Comparison of ENCODE assay signal across 20 mouse cellular contexts in genomic region chr17:26078851-26079250, GRCm38 (mm10). TPM values are rescaled to one million over a fixed set of nuclear protein-coding genes. Genes with fewer than 3 reads are reported as not detected.
DNase-seq lines count a peak whose midpoint lies in the region; ATAC-seq and TF ChIP-seq lines count a peak whose summit lies in the region.
"Had no signal": no experiment of that assay in that cellular context is flagged by ENCODE, and none has a peak within 500 bp of the region (broad histone marks: within the 10 kb centered on the region; RNA-seq: fewer than 3 reads in every experiment).

No protein-coding gene starts in this region.

- no peak for TF ChIP-seq POLR2A in olfactory bulb, adult 2 months (IDR thresholded peaks at IDR 0.05; ENCODE audit: insufficient read depth, low read depth, low read length)

- no peak overlapping the region for H3K9ac ChIP-seq in midbrain, postnatal 0 days (replicated peaks; ENCODE audit: low read length, poor library complexity, severe bottlenecking)
- no peak overlapping the region for H3K9ac ChIP-seq in midbrain, embryonic 15.5 days
- H3K9ac ChIP-seq: embryonic facial prominence, embryonic 12.5 days; heart, embryonic 13.5 days; hindbrain, embryonic 15.5 days had no signal

- 66% methylated on average over 2 of the region's 2 CpGs for WGBS in midbrain, postnatal 0 days
- WGBS in midbrain, embryonic 15.5 days = 74% methylated on average over 2 of the region's 2 CpGs
- 41% methylated on average over 2 of the region's 2 CpGs for WGBS in olfactory bulb, adult 2 months

- H3K4me1 ChIP-seq in midbrain, postnatal 0 days (ENCODE audit: insufficient read depth, low read length) = no peaks in the 10 kb centered on the region
- no peaks in the 10 kb centered on the region for H3K4me1 ChIP-seq in midbrain, embryonic 15.5 days
- H3K4me1 ChIP-seq in olfactory bulb, adult 2 months (ENCODE audit: control insufficient read depth, insufficient read depth, low read length) = peaks cover 29% of the 10 kb centered on the region
- H3K4me1 ChIP-seq: embryonic facial prominence, embryonic 12.5 days; heart, embryonic 13.5 days had no signal

- TF ChIP-seq CTCF in layer of hippocampus, adult 2 months (conservative IDR thresholded peaks at IDR 0.05) = peak; percentile 32
- peak; percentile 27 for TF ChIP-seq CTCF in midbrain, postnatal 0 days (IDR thresholded peaks at IDR 0.05)
- TF ChIP-seq CTCF in olfactory bulb, adult 2 months (IDR thresholded peaks at IDR 0.05; ENCODE audit: insufficient read depth, low read depth, low read length) = no peak

- DNase-seq in frontal cortex, adult 2 months (ENCODE audit: extremely low spot score in 1 of 2, low spot score in 1 of 2) = no peak
- DNase-seq in layer of hippocampus, adult 2 months (ENCODE audit: low spot score in 2 of 2) = peak in 1 of 2 experiments; percentile 48
- no peak for DNase-seq in layer of hippocampus, postnatal 14 days (ENCODE audit: low spot score in 2 of 2)
- DNase-seq in midbrain, postnatal 0 days (ENCODE audit: low spot score) = peak; percentile 67
- no peak for DNase-seq in thymus, postnatal 0 days (ENCODE audit: low spot score)
- DNase-seq: adrenal gland, adult 2 months; adrenal gland, postnatal 25 days; cerebellum, adult 11 months; cerebellum, adult 9-10 months; cerebellum, postnatal 25 days; gastrocnemius, postnatal 36 days; heart, adult 11 months; heart, postnatal 36 days had no signal

- H3K36me3 ChIP-seq in midbrain, postnatal 0 days (ENCODE audit: insufficient read depth, low read length) = peaks cover 5% of the 10 kb centered on the region; the same call in 1 of the 2 replicates
- H3K36me3 ChIP-seq in midbrain, embryonic 15.5 days (replicated peaks) = no peaks in the 10 kb centered on the region; the same call in 1 of the 2 replicates

- H3K27me3 ChIP-seq in midbrain, postnatal 0 days (ENCODE audit: insufficient read depth, low read length) = no peaks in the 10 kb centered on the region
- no peaks in the 10 kb centered on the region for H3K27me3 ChIP-seq in midbrain, embryonic 15.5 days (replicated peaks)
- H3K27me3 ChIP-seq: embryonic facial prominence, embryonic 12.5 days; heart, embryonic 13.5 days; hindbrain, embryonic 15.5 days had no signal

- no peaks in the 10 kb centered on the region for H3K9me3 ChIP-seq in midbrain, postnatal 0 days (ENCODE audit: low read length)
- no peaks in the 10 kb centered on the region for H3K9me3 ChIP-seq in midbrain, embryonic 15.5 days
- H3K9me3 ChIP-seq: embryonic facial prominence, embryonic 12.5 days; heart, embryonic 13.5 days; hindbrain, embryonic 15.5 days had no signal

- H3K27ac ChIP-seq in layer of hippocampus, adult 2 months = peak overlapping the region; percentile 73
- H3K27ac ChIP-seq in midbrain, postnatal 0 days (ENCODE audit: low read depth, low read length) = no peak overlapping the region
- no peak overlapping the region for H3K27ac ChIP-seq in midbrain, embryonic 15.5 days
- peak overlapping the region; percentile 93 for H3K27ac ChIP-seq in olfactory bulb, adult 2 months (ENCODE audit: insufficient read depth, low read depth, low read length)
- H3K27ac ChIP-seq: embryonic facial prominence, embryonic 12.5 days; heart, embryonic 13.5 days; hindbrain, embryonic 15.5 days had no signal

- peak; percentile 29; the same call in 1 of the 2 replicates for ATAC-seq in frontal cortex, adult (ENCODE audit: low TSS enrichment)
- ATAC-seq in midbrain, postnatal 0 days (ENCODE audit: low FRiP score) = no peak
- ATAC-seq in midbrain, embryonic 15.5 days (replicated peaks) = no peak
- ATAC-seq: forebrain, embryonic 16.5 days had no signal

- H3K4me2 ChIP-seq in midbrain, postnatal 0 days (ENCODE audit: low read depth, low read length, poor library complexity, severe bottlenecking) = no peak overlapping the region
- no peak overlapping the region for H3K4me2 ChIP-seq in midbrain, embryonic 15.5 days
- H3K4me2 ChIP-seq: embryonic facial prominence, embryonic 12.5 days; heart, embryonic 13.5 days; hindbrain, embryonic 15.5 days had no signal

- H3K4me3 ChIP-seq in layer of hippocampus, adult 2 months = peak overlapping the region; percentile 28
- no peak overlapping the region for H3K4me3 ChIP-seq in midbrain, postnatal 0 days (ENCODE audit: low read depth, low read length)
- no peak overlapping the region for H3K4me3 ChIP-seq in midbrain, embryonic 15.5 days
- peak overlapping the region; percentile 29 for H3K4me3 ChIP-seq in olfactory bulb, adult 2 months (ENCODE audit: insufficient read depth, low read depth, low read length)
- H3K4me3 ChIP-seq: embryonic facial prominence, embryonic 12.5 days; heart, embryonic 13.5 days; hindbrain, embryonic 15.5 days had no signal

RNA-seq across cellular contexts. Expression of gene Rab11fip3, which starts 9.5 kb away (rescaled TPM):
- 98.1 and 98.7 TPM in 2 replicates for polyA plus RNA-seq in frontal cortex, adult 2 months (2012; rRNA removed)
- total RNA-seq in layer of hippocampus, adult 2 months (2021) = 100 to 1,000 TPM; 108 to 115 TPM
- 10 to 100 TPM; 82.3 to 85.1 TPM for total RNA-seq in layer of hippocampus, postnatal 14 days (2021)
- total RNA-seq in midbrain, postnatal 0 days (2014; rRNA removed) = 34.7 and 35.7 TPM in 2 replicates
- polyA plus RNA-seq in midbrain, postnatal 0 days (2015; fragmentation: Nextera tagmentation; extraction: Ambion mirVana) = 14.8 and 18.3 TPM in 2 replicates
- 32.2 and 32.6 TPM in 2 replicates for polyA plus RNA-seq in midbrain, embryonic 15.5 days (2015; fragmentation: Nextera tagmentation; extraction: Ambion mirVana)
- not detected in 2 replicates for polyA plus RNA-seq in olfactory bulb, adult 2 months (2012; ENCODE audit: insufficient read depth, insufficient read length, low replicate concordance, missing spikeins)
- polyA plus RNA-seq in thymus, postnatal 0 days (2015; fragmentation: Nextera tagmentation; extraction: Ambion mirVana) = 3.1 and 4.7 TPM in 2 replicates

RNA-seq across cellular contexts. Expression of gene Decr2, which starts 11.3 kb away (rescaled TPM):
- polyA plus RNA-seq in frontal cortex, adult 2 months (2012; rRNA removed) = 39.6 and 41.5 TPM in 2 replicates
- 10 to 100 TPM; 26.7 to 28.9 TPM for total RNA-seq in layer of hippocampus, adult 2 months (2021)
- 10 to 100 TPM; 23.6 to 24.2 TPM for total RNA-seq in layer of hippocampus, postnatal 14 days (2021)
- 38.0 and 41.1 TPM in 2 replicates for total RNA-seq in midbrain, postnatal 0 days (2014; rRNA removed)
- polyA plus RNA-seq in midbrain, postnatal 0 days (2015; fragmentation: Nextera tagmentation; extraction: Ambion mirVana) = 42.3 and 44.4 TPM in 2 replicates
- polyA plus RNA-seq in midbrain, embryonic 15.5 days (2015; fragmentation: Nextera tagmentation; extraction: Ambion mirVana) = 34.2 and 36.3 TPM in 2 replicates
- not detected in 2 replicates for polyA plus RNA-seq in olfactory bulb, adult 2 months (2012; ENCODE audit: insufficient read depth, insufficient read length, low replicate concordance, missing spikeins)
- polyA plus RNA-seq in thymus, postnatal 0 days (2015; fragmentation: Nextera tagmentation; extraction: Ambion mirVana) = 11.4 and 13.1 TPM in 2 replicates

RNA-seq across cellular contexts. Expression of gene Nme4, which starts 16.6 kb away (rescaled TPM):
- 9.2 and 10.1 TPM in 2 replicates for polyA plus RNA-seq in frontal cortex, adult 2 months (2012; rRNA removed)
- 1 to 10 TPM; 5.7 to 6.7 TPM for total RNA-seq in layer of hippocampus, adult 2 months (2021)
- 1 to 10 TPM; 2.4 to 4.2 TPM for total RNA-seq in layer of hippocampus, postnatal 14 days (2021)
- 6.4 and 7.7 TPM in 2 replicates for total RNA-seq in midbrain, postnatal 0 days (2014; rRNA removed)
- 9.2 and 10.2 TPM in 2 replicates for polyA plus RNA-seq in midbrain, postnatal 0 days (2015; fragmentation: Nextera tagmentation; extraction: Ambion mirVana)
- 24.7 and 25.1 TPM in 2 replicates for polyA plus RNA-seq in midbrain, embryonic 15.5 days (2015; fragmentation: Nextera tagmentation; extraction: Ambion mirVana)
- polyA plus RNA-seq in olfactory bulb, adult 2 months (2012; ENCODE audit: insufficient read depth, insufficient read length, low replicate concordance, missing spikeins) = not detected in 2 replicates
- polyA plus RNA-seq in thymus, postnatal 0 days (2015; fragmentation: Nextera tagmentation; extraction: Ambion mirVana) = 41.9 and 46.1 TPM in 2 replicates

RNA-seq across cellular contexts. Expression of gene Tmem8, which starts 34.2 kb away (rescaled TPM):
- 29.7 and 31.4 TPM in 2 replicates for polyA plus RNA-seq in frontal cortex, adult 2 months (2012; rRNA removed)
- 10 to 100 TPM; 14.1 to 14.2 TPM for total RNA-seq in layer of hippocampus, adult 2 months (2021)
- 10 to 100 TPM; 11.0 to 11.3 TPM for total RNA-seq in layer of hippocampus, postnatal 14 days (2021)
- total RNA-seq in midbrain, postnatal 0 days (2014; rRNA removed) = 9.0 and 9.5 TPM in 2 replicates
- polyA plus RNA-seq in midbrain, postnatal 0 days (2015; fragmentation: Nextera tagmentation; extraction: Ambion mirVana) = 3.5 TPM in 2 replicates
- polyA plus RNA-seq in midbrain, embryonic 15.5 days (2015; fragmentation: Nextera tagmentation; extraction: Ambion mirVana) = 4.0 and 4.6 TPM in 2 replicates
- not detected in 2 replicates for polyA plus RNA-seq in olfactory bulb, adult 2 months (2012; ENCODE audit: insufficient read depth, insufficient read length, low replicate concordance, missing spikeins)
- 2.2 and 2.4 TPM in 2 replicates for polyA plus RNA-seq in thymus, postnatal 0 days (2015; fragmentation: Nextera tagmentation; extraction: Ambion mirVana)

RNA-seq across cellular contexts. Expression of gene Mrpl28, which starts 44.4 kb away (rescaled TPM):
- 88.4 and 95.4 TPM in 2 replicates for polyA plus RNA-seq in frontal cortex, adult 2 months (2012; rRNA removed)
- 10 to 100 TPM; 59.7 to 63.9 TPM for total RNA-seq in layer of hippocampus, adult 2 months (2021)
- total RNA-seq in layer of hippocampus, postnatal 14 days (2021) = 10 to 100 TPM; 70.6 to 71.1 TPM
- total RNA-seq in midbrain, postnatal 0 days (2014; rRNA removed) = 95.0 and 117 TPM in 2 replicates
- 165 and 179 TPM in 2 replicates for polyA plus RNA-seq in midbrain, postnatal 0 days (2015; fragmentation: Nextera tagmentation; extraction: Ambion mirVana)
- 172 and 179 TPM in 2 replicates for polyA plus RNA-seq in midbrain, embryonic 15.5 days (2015; fragmentation: Nextera tagmentation; extraction: Ambion mirVana)
- polyA plus RNA-seq in olfactory bulb, adult 2 months (2012; ENCODE audit: insufficient read depth, insufficient read length, low replicate concordance, missing spikeins) = not detected in 2 replicates
- 158 and 161 TPM in 2 replicates for polyA plus RNA-seq in thymus, postnatal 0 days (2015; fragmentation: Nextera tagmentation; extraction: Ambion mirVana)

Comparison
In these comparisons a context has a peak if more than half of its experiments do, and no peak if none do; other contexts are left out.
1. H3K27ac ChIP-seq: peak in layer of hippocampus, adult 2 months (single experiment) and olfactory bulb, adult 2 months (single experiment); none in midbrain, postnatal 0 days (single experiment) and midbrain, embryonic 15.5 days (single experiment).
2. H3K4me3 ChIP-seq: peak in layer of hippocampus, adult 2 months (single experiment) and olfactory bulb, adult 2 months (single experiment); none in midbrain, postnatal 0 days (single experiment) and midbrain, embryonic 15.5 days (single experiment).
3. RNA of gene Decr2, which starts 11.3 kb away (polyA plus RNA-seq): 42.3 to 44.4 TPM in midbrain, postnatal 0 days, 39.6 to 41.5 TPM in frontal cortex, adult 2 months, 34.2 to 36.3 TPM in midbrain, embryonic 15.5 days and 11.4 to 13.1 TPM in thymus, postnatal 0 days; not detected in olfactory bulb, adult 2 months; every median in the first group is over 10 times any median in the second.
4. RNA of gene Nme4, which starts 16.6 kb away (polyA plus RNA-seq): 41.9 to 46.1 TPM in thymus, postnatal 0 days, 24.7 to 25.1 TPM in midbrain, embryonic 15.5 days, 9.2 to 10.2 TPM in midbrain, postnatal 0 days and 9.2 to 10.1 TPM in frontal cortex, adult 2 months; not detected in olfactory bulb, adult 2 months; every median in the first group is over 10 times any median in the second.